Mouse (Mus musculus) hindbrain, embryonic 14.5 days (tissue): ENCODE data around the gene Nr1i3. TPM values are rescaled to one million over a fixed set of nuclear protein-coding genes. Genes with fewer than 3 reads are reported as not detected.

Experiments
- ATAC-seq: fragments of 200-750 bp; cut with Nextera tagmentation; 2 replicates; pipeline ENCODE4 v1.8.0; 2017; ENCODE audit warnings: moderate number of reproducible peaks, mild to moderate bottlenecking, moderate TSS enrichment, moderate library complexity; ENCODE audit not compliant: low FRiP score
- DNase-seq: peaks from one replicate; pipeline ENCODE4 v3.0.0-alpha.2; 2015; ENCODE audit warnings: low spot score
- H3K27ac ChIP-seq: fragments of 300-500 bp; sonication (generic); 2 replicates; pipeline ENCODE4 v1.5.1; 2014; ENCODE audit warnings: mild to moderate bottlenecking, moderate library complexity
- H3K27me3 ChIP-seq: fragments of 300-500 bp; sonication (generic); 2 replicates; pipeline ENCODE4 v1.6.1; 2014; ENCODE audit warnings: mild to moderate bottlenecking, low read length, mixed read lengths; ENCODE audit not compliant: control insufficient read depth, insufficient read depth
- H3K36me3 ChIP-seq: fragments of 300-500 bp; sonication (generic); replicated peaks from 2 replicates; pipeline ENCODE4 v1.6.1; 2014; ENCODE audit not compliant: control insufficient read depth, insufficient read depth
- H3K4me1 ChIP-seq: fragments of 300-500 bp; sonication (generic); replicated peaks from 2 replicates; pipeline ENCODE4 v1.6.1; 2014; ENCODE audit warnings: antibody characterized with exemption, low read length, mixed read lengths; ENCODE audit not compliant: control insufficient read depth, insufficient read depth
- H3K4me2 ChIP-seq: fragments of 300-500 bp; sonication (generic); replicated peaks from 2 replicates; pipeline ENCODE4 v1.6.1; 2014; ENCODE audit warnings: mild to moderate bottlenecking, moderate library complexity
- H3K4me3 ChIP-seq: fragments of 300-500 bp; sonication (generic); replicated peaks from 2 replicates; pipeline ENCODE4 v1.5.1; 2014; ENCODE audit warnings: mild to moderate bottlenecking, low read length
- H3K9ac ChIP-seq: fragments of 300-500 bp; sonication (generic); 2 replicates; pipeline ENCODE4 v1.6.1; 2014
- H3K9me3 ChIP-seq: fragments of 300-500 bp; sonication (generic); 2 replicates; pipeline ENCODE4 v1.6.1; 2016; ENCODE audit warnings: low read length; ENCODE audit not compliant: control insufficient read depth
- WGBS: fragments of 180-500 bp; shearing (Covaris S2); extraction: QIAGEN DNeasy Blood & Tissue Kit; methylation state at CpG from one replicate; pipeline ENCODE4 v1.1.7; 2014; 5-methylcytosine and 5-hydroxymethylcytosine counted together
- polyA plus RNA-seq: library from polyadenylated mRNA; unstranded; fragments of >200 nt; fragmentation: Nextera tagmentation; extraction: Ambion mirVana; gene quantifications from 2 replicates; pipeline ENCODE4 v1.2.1, GENCODE M21; 2014

Gene Nr1i3
- polyA plus RNA-seq, 1 experiment from 2014 or later: 0.21 TPM

GRCm38 (mm10) chr1:171223796-171224195, 10.0 kb downstream of the Nr1i3 start:
- H3K36me3 ChIP-seq: peaks cover 17% of the 10 kb centered on the region
- H3K27me3 ChIP-seq: no peaks in the 10 kb centered on the region
- DNase-seq: no peak
- H3K4me2 ChIP-seq: no peak overlapping the region
- H3K4me1 ChIP-seq: peaks cover 10% of the 10 kb centered on the region
- ATAC-seq: no peak
- 92% methylated on average over 2 of the region's 2 CpGs for WGBS
- no peak overlapping the region for H3K4me3 ChIP-seq
- H3K27ac ChIP-seq: no peak overlapping the region
- no peak overlapping the region for H3K9ac ChIP-seq
- H3K9me3 ChIP-seq: no peaks in the 10 kb centered on the region

DNA sequence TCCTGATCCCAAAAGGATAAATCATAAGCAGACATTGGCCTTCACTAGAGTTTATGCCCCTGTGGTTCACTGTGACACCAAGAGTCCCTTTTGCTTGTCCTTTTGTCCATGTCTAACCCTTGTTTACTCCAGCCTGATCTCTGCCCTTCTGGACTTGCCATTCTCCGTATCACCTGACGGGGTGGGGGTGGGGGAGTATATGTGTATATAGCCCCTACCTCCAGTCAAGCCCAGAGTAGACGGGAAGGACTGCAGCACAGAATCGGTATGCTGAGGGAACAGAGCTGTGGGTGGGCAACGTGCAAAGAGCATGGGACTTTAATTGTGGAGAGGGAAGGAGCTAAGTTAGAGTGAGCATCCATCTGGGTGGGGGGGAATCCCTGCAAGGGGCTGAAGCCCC, 11.1 kb downstream of the Nr1i3 start, which contains the start of gene Apoa2:
Gene Apoa2 (plus strand): TSS at position 198 of the 400 bp plus-strand sequence.
- Histone ChIP-seq H3K27ac (no peak within 1 kb of the TSS), H3K36me3 (peaks cover 6% of the 10 kb centered on the region), H3K9me3 (no peaks in the 10 kb centered on the region), H3K4me3 (no peak within 1 kb of the TSS), H3K4me1 (peaks cover 10% of the 10 kb centered on the region), H3K4me2 (no peak within 1 kb of the TSS), H3K27me3 (no peaks in the 10 kb centered on the region), H3K9ac (no peak within 1 kb of the TSS)
- ATAC-seq (no peak), DNase-seq (no peak)
- WGBS: 85% methylated on average over 5 of the region's 5 CpGs

GRCm38 (mm10) chr1:171226780-171227179, 13.0 kb downstream of the Nr1i3 start:
- H3K9ac ChIP-seq: no peak overlapping the region
- DNase-seq (no peak), ATAC-seq (no peak)
- no peaks in the 10 kb centered on the region for H3K27me3 ChIP-seq
- no peak overlapping the region for H3K27ac ChIP-seq
- 48% methylated on average over 3 of the region's 4 CpGs for WGBS
- H3K36me3 ChIP-seq: no peaks in the 10 kb centered on the region
- no peaks in the 10 kb centered on the region for H3K9me3 ChIP-seq
- H3K4me1 ChIP-seq: peaks cover under 1% of the 10 kb centered on the region; the same call in 1 of the 2 replicates
- no peak overlapping the region for H3K4me2 ChIP-seq
- no peak overlapping the region for H3K4me3 ChIP-seq

GRCm38 (mm10) chr1:171227879-171228278, 14.1 kb downstream of the Nr1i3 start:
- Histone ChIP-seq H3K36me3 (no peaks in the 10 kb centered on the region), H3K27me3 (no peaks in the 10 kb centered on the region), H3K4me1 (no peaks in the 10 kb centered on the region), H3K9ac (no peak overlapping the region), H3K9me3 (no peaks in the 10 kb centered on the region), H3K4me2 (no peak overlapping the region), H3K4me3 (no peak overlapping the region), H3K27ac (no peak overlapping the region)
- ATAC-seq: no peak
- 83% methylated on average over 1 of the region's 1 CpGs for WGBS
- DNase-seq: no peak

DNA sequence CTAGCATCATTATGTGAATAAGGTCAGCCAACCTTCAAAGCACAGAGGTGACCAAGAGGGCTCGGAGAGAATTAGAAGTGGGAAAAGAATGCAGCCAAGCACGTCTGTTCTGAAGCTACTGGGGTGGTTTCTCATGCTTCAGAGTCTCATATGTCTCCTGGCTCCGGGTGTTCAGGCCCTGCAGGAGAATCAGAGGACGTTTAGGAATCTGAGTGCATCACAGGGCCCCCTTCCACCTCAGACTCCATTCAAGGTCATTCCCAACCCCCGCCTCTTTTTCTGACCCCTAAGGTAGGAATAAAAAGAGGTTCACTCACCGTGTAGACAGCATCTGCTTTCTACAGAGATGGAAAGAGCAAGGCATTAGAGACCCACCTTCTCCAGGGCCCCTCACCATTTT, 16.0 kb downstream of the Nr1i3 start:
- Histone ChIP-seq H3K9me3 (no peaks in the 10 kb centered on the region), H3K9ac (no peak overlapping the region), H3K4me3 (no peak overlapping the region), H3K27ac (no peak overlapping the region), H3K4me2 (no peak overlapping the region), H3K4me1 (no peaks in the 10 kb centered on the region), H3K27me3 (no peaks in the 10 kb centered on the region), H3K36me3 (peaks cover 12% of the 10 kb centered on the region)
- WGBS: 66% methylated on average over 6 of the region's 6 CpGs
- ATAC-seq (no peak), DNase-seq (no peak)

- Histone ChIP-seq H3K4me1 (no peaks in the 10 kb centered on the region), H3K9ac (no peak overlapping the region), H3K9me3 (no peaks in the 10 kb centered on the region), H3K4me2 (no peak overlapping the region), H3K27ac (no peak overlapping the region), H3K27me3 (no peaks in the 10 kb centered on the region), H3K36me3 (peaks cover 17% of the 10 kb centered on the region), H3K4me3 (no peak overlapping the region)
- WGBS: 60% methylated on average over 3 of the region's 3 CpGs
- DNase-seq (no peak), ATAC-seq (no peak)
Observed at GRCm38 (mm10) chr1:171230215-171230614, 16.4 kb downstream of the Nr1i3 start.

DNA sequence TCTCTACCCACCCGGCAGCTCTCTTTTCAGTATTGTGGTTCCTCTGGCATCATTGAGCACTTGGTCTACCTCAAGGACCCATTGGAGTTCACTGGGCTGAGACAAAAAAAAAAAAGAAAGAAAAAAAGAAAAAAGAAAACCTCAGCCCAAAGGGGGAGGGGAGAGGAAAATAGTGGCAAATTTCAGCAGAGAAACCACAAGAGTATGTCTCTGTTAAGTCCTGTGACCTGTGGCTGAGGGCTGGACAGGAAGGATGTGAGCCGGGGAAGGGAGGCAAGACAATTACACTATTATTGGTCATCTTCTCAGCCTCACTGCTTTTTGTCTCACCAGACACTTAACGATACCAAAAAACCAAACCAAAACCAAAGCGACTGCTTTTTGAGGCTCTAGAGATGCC, 18.1 kb downstream of the Nr1i3 start:
- no peak for ATAC-seq
- Histone ChIP-seq H3K4me3 (no peak overlapping the region), H3K27ac (no peak overlapping the region), H3K27me3 (no peaks in the 10 kb centered on the region), H3K36me3 (peaks cover 33% of the 10 kb centered on the region), H3K4me1 (no peaks in the 10 kb centered on the region), H3K4me2 (no peak overlapping the region), H3K9ac (no peak overlapping the region), H3K9me3 (no peaks in the 10 kb centered on the region)
- 74% methylated on average over 4 of the region's 4 CpGs for WGBS
- no peak for DNase-seq

DNA sequence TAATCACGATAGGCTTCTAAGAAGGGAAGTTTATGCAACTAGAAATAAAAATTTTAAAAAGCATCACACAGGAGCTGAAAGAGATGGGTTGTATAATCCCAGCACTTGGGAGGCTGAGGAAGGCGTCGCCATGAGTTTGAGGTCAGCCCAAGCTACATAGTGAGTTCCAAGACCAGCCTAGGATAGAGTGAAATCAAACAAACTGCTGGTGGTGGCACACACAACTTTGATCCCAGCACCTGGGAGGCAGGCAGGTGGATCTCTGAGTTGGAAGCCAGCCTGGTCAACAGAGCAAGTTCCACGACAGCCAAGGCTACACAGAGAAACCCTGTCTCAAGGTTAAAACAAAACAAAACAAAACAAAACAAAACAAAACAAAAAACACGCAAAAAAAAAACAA, 18.6 kb downstream of the Nr1i3 start:
- 88% methylated on average over 5 of the region's 5 CpGs for WGBS
- DNase-seq (no peak), ATAC-seq (no peak)
- H3K36me3 ChIP-seq: peaks cover 38% of the 10 kb centered on the region
- no peaks in the 10 kb centered on the region for H3K9me3 ChIP-seq
- no peaks in the 10 kb centered on the region for H3K27me3 ChIP-seq
- no peak overlapping the region for H3K9ac ChIP-seq
- H3K4me2 ChIP-seq: no peak overlapping the region
- no peak overlapping the region for H3K4me3 ChIP-seq
- H3K27ac ChIP-seq: no peak overlapping the region
- no peaks in the 10 kb centered on the region for H3K4me1 ChIP-seq

- Histone ChIP-seq H3K27ac (no peak overlapping the region), H3K27me3 (no peaks in the 10 kb centered on the region), H3K9ac (no peak overlapping the region), H3K4me1 (no peaks in the 10 kb centered on the region), H3K36me3 (peaks cover 46% of the 10 kb centered on the region), H3K4me2 (no peak overlapping the region), H3K9me3 (no peaks in the 10 kb centered on the region), H3K4me3 (no peak overlapping the region)
- DNase-seq: no peak
- WGBS: 91% methylated on average over 12 of the region's 12 CpGs
- ATAC-seq: no peak
Observed at GRCm38 (mm10) chr1:171232800-171233730, 19.3 kb downstream of the Nr1i3 start.
